Mouse (Mus musculus) urinary bladder, postnatal 10 days (tissue): ENCODE data around the gene Paxip1.

Experiments used
- DNase-seq: peaks from one replicate; pipeline ENCODE4 v3.0.0; 2022; ENCODE audit warnings: low spot score

The Paxip1 gene

GRCm38 (mm10) chr5:27724460-27724859 lies 67.0 kb downstream of the Paxip1 start:
- no peak for DNase-seq

GRCm38 (mm10) chr5:27719311-27719710 lies 72.2 kb downstream of the Paxip1 start:
- DNase-seq: no peak

GRCm38 (mm10) chr5:27717301-27717700 lies 74.2 kb downstream of the Paxip1 start:
- DNase-seq: no peak

GRCm38 (mm10) chr5:27716026-27716425 lies 75.5 kb downstream of the Paxip1 start:
- DNase-seq: no peak

- no peak for DNase-seq
These were observed 77.1 kb downstream of the Paxip1 start for GRCm38 (mm10) chr5:27714356-27714755.

- no peak for DNase-seq
These were observed 79.9 kb downstream of the Paxip1 start for GRCm38 (mm10) chr5:27711461-27712192.

- DNase-seq: no peak
These were observed 83.3 kb downstream of the Paxip1 start for GRCm38 (mm10) chr5:27708209-27708608.

GRCm38 (mm10) chr5:27707283-27707682 lies 84.2 kb downstream of the Paxip1 start:
- no peak for DNase-seq

- DNase-seq: no peak
These were observed 84.9 kb downstream of the Paxip1 start for GRCm38 (mm10) chr5:27706551-27706950.

- DNase-seq: no peak
These were observed 86.5 kb downstream of the Paxip1 start for GRCm38 (mm10) chr5:27705020-27705419.

- no peak for DNase-seq
These were observed 89.0 kb downstream of the Paxip1 start for GRCm38 (mm10) chr5:27702482-27702881.
